Mouse (Mus musculus): ENCODE data around the gene AC192777.2.
"Not testable (repeated sequence)": the region's sequence is repeated elsewhere in the genome, so short reads cannot be mapped to it uniquely, and the experiment has no call there.

The AC192777.2 gene

DNA sequence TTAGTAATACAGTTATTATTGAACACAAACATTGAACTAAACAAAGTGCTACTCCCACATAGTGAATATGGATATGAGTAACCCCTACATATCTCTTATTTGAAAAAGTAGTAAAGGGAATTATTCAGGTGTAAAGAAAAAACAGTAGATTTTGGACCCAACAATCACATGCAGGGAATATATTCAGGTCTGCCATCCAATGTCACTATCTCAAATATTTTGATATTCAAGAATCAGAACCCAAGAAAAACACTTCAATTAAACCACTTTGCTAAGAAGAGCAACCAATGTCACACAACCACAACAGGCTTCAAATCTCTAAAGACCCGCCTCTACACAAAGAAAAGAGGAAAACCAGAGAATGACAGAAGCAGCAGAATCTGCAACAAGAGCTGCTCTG is at the start of gene AC192777.2:
TSS of gene AC192777.2 (plus strand) at position 301 of the 400 bp plus-strand sequence.
- not testable (repeated sequence) for DNase-seq

- not testable (repeated sequence) for DNase-seq
Measured at GRCm38 (mm10) chr17:40116172-40116571, 20.9 kb downstream of the AC192777.2 start.

- DNase-seq: not testable (repeated sequence)
Measured at GRCm38 (mm10) chr17:40116877-40117276, 21.6 kb downstream of the AC192777.2 start.

All from heart, adult 11 months (tissue).